Mouse (Mus musculus) sigmoid colon, adult 10 weeks (tissue): ENCODE results near the gene Tas2r140. TPM values are rescaled to one million over a fixed set of nuclear protein-coding genes. Genes with fewer than 3 reads are reported as not detected.

ENCODE experiments used
- polyA plus RNA-seq: library from polyadenylated mRNA; stranded (reverse); fragments of 350-450 nt; fragmentation: Illumina TruSeq; extraction: RNeasy Lipid Tissue Mini Kit (QIAGEN cat#74804); gene quantifications from one replicate; pipeline ENCODE4 v1.2.3, GENCODE M21; 2014; ENCODE audit warnings: low read depth, low replicate concordance

Tas2r140 gene
- not detected for polyA plus RNA-seq

DNA sequence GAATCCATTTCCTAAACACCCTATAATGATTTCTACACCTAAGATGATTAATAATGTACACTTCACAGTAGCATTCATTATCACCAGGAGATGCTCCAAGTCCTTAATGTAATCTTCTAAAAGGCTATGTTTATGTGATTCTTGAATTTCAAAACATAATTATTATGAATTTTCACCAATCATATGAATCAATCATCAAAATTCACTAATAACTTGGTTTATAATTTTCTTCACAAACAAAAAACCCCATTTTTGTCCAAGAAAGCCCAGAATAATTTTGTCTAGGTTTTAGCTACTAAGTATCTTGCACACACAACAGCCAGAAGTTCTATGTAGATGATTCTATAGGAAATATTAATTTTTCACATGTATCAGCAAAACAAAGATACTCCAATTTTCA lies at the start of gene Tas2r140:
TSS of gene Tas2r140 (minus strand) at position 101 of the 400 bp plus-strand sequence.

DNA sequence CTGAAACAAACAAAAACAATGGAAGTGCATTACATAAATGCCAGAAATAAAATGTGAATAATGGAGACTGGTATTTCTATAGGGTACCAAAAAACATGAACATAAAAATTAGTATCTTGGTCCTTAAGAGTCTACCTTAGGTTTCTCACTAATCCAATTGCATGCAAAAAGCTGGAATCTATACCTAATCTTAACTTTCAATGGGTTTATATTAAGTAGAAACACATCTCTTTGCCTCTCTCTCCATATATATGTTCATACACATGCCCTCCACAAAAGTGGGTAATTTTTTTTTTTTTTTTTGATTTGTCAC lies 48.9 kb upstream of the Tas2r140 start, which contains the start of gene Smim10l1:
TSS of gene Smim10l1 (plus strand) at position 301 of the 313 bp plus-strand sequence.

DNA sequence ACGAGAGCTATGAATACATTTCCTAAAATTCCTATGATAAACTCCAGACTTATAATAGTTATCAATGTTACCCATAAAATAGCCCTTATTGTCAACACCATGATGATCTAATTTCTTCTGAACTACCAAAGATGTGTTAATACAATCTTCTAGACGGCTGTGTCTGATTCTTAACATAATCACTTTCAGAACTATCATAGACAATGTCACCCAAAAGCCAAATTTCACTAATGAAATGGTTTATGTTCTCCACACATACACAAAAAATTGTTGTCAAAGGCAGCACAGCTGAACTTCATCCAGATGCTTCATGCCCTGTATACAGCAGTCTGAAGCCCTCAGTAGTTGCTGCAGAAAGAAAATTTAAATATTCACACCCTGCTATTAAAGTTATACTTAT lies 18.6 kb downstream of the Tas2r140 start, which contains the start of gene Tas2r103:
TSS of gene Tas2r103 (minus strand) at position 101 of the 400 bp plus-strand sequence.

Other genes with a start within 250 kb of the Tas2r140 start
- gene Tas2r123, start 208.7 kb downstream of the Tas2r140 start, polyA plus RNA-seq: not detected
- gene Tas2r116, start 200.4 kb downstream of the Tas2r140 start, polyA plus RNA-seq: not detected
- gene Tas2r110, start 187.8 kb downstream of the Tas2r140 start, polyA plus RNA-seq: not detected
- gene Tas2r113, start 162.8 kb downstream of the Tas2r140 start, polyA plus RNA-seq: not detected
- not detected for gene Tas2r125, start 146.2 kb downstream of the Tas2r140 start, polyA plus RNA-seq
- not detected for gene Tas2r129, start 104.7 kb downstream of the Tas2r140 start, polyA plus RNA-seq
- not detected for gene Tas2r131, start 97.9 kb downstream of the Tas2r140 start, polyA plus RNA-seq
- not detected for gene Tas2r109, start 74.9 kb downstream of the Tas2r140 start, polyA plus RNA-seq
- gene Tas2r103, start 18.7 kb downstream of the Tas2r140 start, polyA plus RNA-seq: not detected
- gene Smim10l1, start 49.1 kb upstream of the Tas2r140 start, polyA plus RNA-seq: 432 TPM
- gene 5530400C23Rik, start 236.4 kb upstream of the Tas2r140 start, polyA plus RNA-seq: not detected